Mouse (Mus musculus) kidney, adult 2 months (tissue): ENCODE results near the gene Ppfia3.
"Not testable (repeated sequence)": the region's sequence is repeated elsewhere in the genome, so short reads cannot be mapped to it uniquely, and the experiment has no call there.

Source experiments
- CTCF ChIP-seq: fragments of 200-500 bp; conservative IDR thresholded peaks from 2 replicates; pipeline ENCODE4 v1.5.1; 2011; ENCODE audit warnings: low read depth, mild to moderate bottlenecking, control low read depth, low read length, moderate library complexity, mixed read lengths; ENCODE audit not compliant: insufficient read depth, insufficient read length
- POLR2A ChIP-seq: fragments of 200-500 bp; IDR thresholded peaks from one replicate; pipeline ENCODE4 v1.6.1; 2011; ENCODE audit warnings: low read depth, low read length, control low read depth

- TF ChIP-seq CTCF, POLR2A: not testable (repeated sequence)
Observed at GRCm38 (mm10) chr7:45396337-45396775, 29.5 kb upstream of the Ppfia3 start.
